Mouse (Mus musculus) layer of hippocampus, adult 9-11 months (tissue): Measurements from ENCODE around the gene Rlim.

Experiments
- DNase-seq: peaks from one replicate; pipeline ENCODE4 v3.0.0; 2022

Rlim gene

GRCm38 (mm10) chrX:103981169-103981689 lies at the start of gene Rlim:
Gene Rlim, minus strand, starts transcription at chrX:103981284.
- DNase-seq: peak; percentile 96

GRCm38 (mm10) chrX:104017196-104017595 lies 36.1 kb upstream of the Rlim start:
- DNase-seq: no peak

- DNase-seq: no peak
These were observed 34.0 kb upstream of the Rlim start for GRCm38 (mm10) chrX:104015048-104015447.

GRCm38 (mm10) chrX:104013318-104013811 lies 32.3 kb upstream of the Rlim start:
- DNase-seq: no peak

- no peak for DNase-seq
These were observed 13.7 kb upstream of the Rlim start for GRCm38 (mm10) chrX:103994741-103995140.

GRCm38 (mm10) chrX:103993864-103994263 lies 12.8 kb upstream of the Rlim start:
- DNase-seq: no peak

- no peak for DNase-seq
These were observed 10.6 kb upstream of the Rlim start for GRCm38 (mm10) chrX:103991702-103992101.

- no peak for DNase-seq
These were observed 9.3 kb upstream of the Rlim start for GRCm38 (mm10) chrX:103990392-103990791.

GRCm38 (mm10) chrX:103987215-103987964 lies 6.3 kb upstream of the Rlim start:
- no peak for DNase-seq

GRCm38 (mm10) chrX:103986159-103986558 lies 5.1 kb upstream of the Rlim start:
- DNase-seq: no peak

GRCm38 (mm10) chrX:103984992-103985391 lies 3.9 kb upstream of the Rlim start:
- no peak for DNase-seq

- no peak for DNase-seq
These were observed 722 bp upstream of the Rlim start for GRCm38 (mm10) chrX:103981806-103982205.

GRCm38 (mm10) chrX:103980590-103981168 lies 405 bp downstream of the Rlim start:
- no peak for DNase-seq

GRCm38 (mm10) chrX:103980036-103980435 lies 1.0 kb downstream of the Rlim start:
- no peak for DNase-seq

GRCm38 (mm10) chrX:103939701-103940100 lies 41.4 kb downstream of the Rlim start:
- no peak for DNase-seq

GRCm38 (mm10) chrX:103937333-103937732 lies 43.8 kb downstream of the Rlim start:
- no peak for DNase-seq

- DNase-seq: no peak
These were observed 58.6 kb downstream of the Rlim start for GRCm38 (mm10) chrX:103922436-103922835.

- no peak for DNase-seq
These were observed 62.1 kb downstream of the Rlim start for GRCm38 (mm10) chrX:103918954-103919353.

- DNase-seq: peak; percentile 49
These were observed 66.3 kb downstream of the Rlim start for GRCm38 (mm10) chrX:103914790-103915189.
